Mouse (Mus musculus): ENCODE results near the gene 9430097D07Rik. TPM values are rescaled to one million over a fixed set of nuclear protein-coding genes. Genes with fewer than 3 reads are reported as not detected.

The 9430097D07Rik gene
- polyA plus RNA-seq, 1 experiment, result 1.0 TPM

- H3K27ac ChIP-seq (ENCODE audit: insufficient read depth, low read length), result no peak overlapping the region
- no peak for TF ChIP-seq POLR2A (IDR thresholded peaks at IDR 0.05; ENCODE audit: extremely low read depth, insufficient read depth, low read length)
- TF ChIP-seq CTCF (IDR thresholded peaks at IDR 0.05; ENCODE audit: extremely low read depth, insufficient read depth, low read length), result no peak
- H3K4me1 ChIP-seq (ENCODE audit: control insufficient read depth, insufficient read depth, low read length), result no peaks in the 10 kb centered on the region; the same call in 1 of the 2 replicates
- H3K4me3 ChIP-seq (ENCODE audit: insufficient read depth, low read length), result no peak overlapping the region
Measured at GRCm38 (mm10) chr2:32533163-32533562, 42.3 kb downstream of the 9430097D07Rik start.

- TF ChIP-seq CTCF (IDR thresholded peaks at IDR 0.05; ENCODE audit: extremely low read depth, insufficient read depth, low read length), result no peak
- no peak for TF ChIP-seq POLR2A (IDR thresholded peaks at IDR 0.05; ENCODE audit: extremely low read depth, insufficient read depth, low read length)
- Histone ChIP-seq H3K4me3 (ENCODE audit: insufficient read depth, low read length) (no peak overlapping the region), H3K4me1 (ENCODE audit: control insufficient read depth, insufficient read depth, low read length) (no peaks in the 10 kb centered on the region; the same call in 1 of the 2 replicates), H3K27ac (ENCODE audit: insufficient read depth, low read length) (no peak overlapping the region)
Measured at GRCm38 (mm10) chr2:32530479-32530878, 45.0 kb downstream of the 9430097D07Rik start.

- TF ChIP-seq POLR2A (IDR thresholded peaks at IDR 0.05; ENCODE audit: extremely low read depth, insufficient read depth, low read length), result no peak
- TF ChIP-seq CTCF (IDR thresholded peaks at IDR 0.05; ENCODE audit: extremely low read depth, insufficient read depth, low read length), result no peak
- no peaks in the 10 kb centered on the region for H3K4me1 ChIP-seq (ENCODE audit: control insufficient read depth, insufficient read depth, low read length)
- no peak overlapping the region for H3K27ac ChIP-seq (ENCODE audit: insufficient read depth, low read length)
- H3K4me3 ChIP-seq (ENCODE audit: insufficient read depth, low read length), result no peak overlapping the region
Measured at GRCm38 (mm10) chr2:32528326-32528725, 47.2 kb downstream of the 9430097D07Rik start.

- no peak overlapping the region for H3K4me3 ChIP-seq (ENCODE audit: insufficient read depth, low read length)
- TF ChIP-seq CTCF (IDR thresholded peaks at IDR 0.05; ENCODE audit: extremely low read depth, insufficient read depth, low read length) (no peak), POLR2A (IDR thresholded peaks at IDR 0.05; ENCODE audit: extremely low read depth, insufficient read depth, low read length) (no peak)
- no peak overlapping the region for H3K27ac ChIP-seq (ENCODE audit: insufficient read depth, low read length)
- H3K4me1 ChIP-seq (ENCODE audit: control insufficient read depth, insufficient read depth, low read length), result no peaks in the 10 kb centered on the region
Measured at GRCm38 (mm10) chr2:32527468-32527966, 48.0 kb downstream of the 9430097D07Rik start.

GRCm38 (mm10) chr2:32525816-32526215, 49.7 kb downstream of the 9430097D07Rik start:
- Histone ChIP-seq H3K27ac (ENCODE audit: insufficient read depth, low read length) (no peak overlapping the region), H3K4me3 (ENCODE audit: insufficient read depth, low read length) (no peak overlapping the region), H3K4me1 (ENCODE audit: control insufficient read depth, insufficient read depth, low read length) (no peaks in the 10 kb centered on the region)
- no peak for TF ChIP-seq CTCF (IDR thresholded peaks at IDR 0.05; ENCODE audit: extremely low read depth, insufficient read depth, low read length)

GRCm38 (mm10) chr2:32524536-32525031, 50.9 kb downstream of the 9430097D07Rik start:
- H3K27ac ChIP-seq (ENCODE audit: insufficient read depth, low read length), result no peak overlapping the region
- TF ChIP-seq CTCF (IDR thresholded peaks at IDR 0.05; ENCODE audit: extremely low read depth, insufficient read depth, low read length) (no peak), POLR2A (IDR thresholded peaks at IDR 0.05; ENCODE audit: extremely low read depth, insufficient read depth, low read length) (no peak)
- H3K4me1 ChIP-seq (ENCODE audit: control insufficient read depth, insufficient read depth, low read length), result no peaks in the 10 kb centered on the region
- no peak overlapping the region for H3K4me3 ChIP-seq (ENCODE audit: insufficient read depth, low read length)

Other genes starting within 250 kb of the 9430097D07Rik start
- gene Ciz1, start 223.4 kb downstream of the 9430097D07Rik start, polyA plus RNA-seq (2012; rRNA removed), result 171 and 184 TPM in 2 replicates
- gene Dnm1, start 222.3 kb downstream of the 9430097D07Rik start, polyA plus RNA-seq (2012; rRNA removed), result 1,325 and 1,395 TPM in 2 replicates
- 931 and 1,007 TPM in 2 replicates for gene 1110008P14Rik, start 193.7 kb downstream of the 9430097D07Rik start, polyA plus RNA-seq (2012; rRNA removed)
- gene Lcn2, start 187.4 kb downstream of the 9430097D07Rik start, polyA plus RNA-seq (2012; rRNA removed), result 0.25 and 0.58 TPM in 2 replicates
- gene Ptges2, start 179.8 kb downstream of the 9430097D07Rik start, polyA plus RNA-seq (2012; rRNA removed), result 57.9 and 63.4 TPM in 2 replicates
- gene Naif1, start 125.2 kb downstream of the 9430097D07Rik start, polyA plus RNA-seq (2012; rRNA removed), result 3.2 and 3.4 TPM in 2 replicates
- gene Slc25a25, start 124.2 kb downstream of the 9430097D07Rik start, polyA plus RNA-seq (2012; rRNA removed), result 44.7 and 49.1 TPM in 2 replicates
- 39.2 and 46.7 TPM in 2 replicates for gene Fam102a, start 40.4 kb downstream of the 9430097D07Rik start, polyA plus RNA-seq (2012; rRNA removed)
- 153 and 155 TPM in 2 replicates for gene Dpm2, start 4.8 kb downstream of the 9430097D07Rik start, polyA plus RNA-seq (2012; rRNA removed)
- gene Pip5kl1, start 887 bp downstream of the 9430097D07Rik start, polyA plus RNA-seq (2012; rRNA removed), result 31.3 and 37.6 TPM in 2 replicates
- 34.8 and 36.6 TPM in 2 replicates for gene St6galnac4, start 11.4 kb upstream of the 9430097D07Rik start, polyA plus RNA-seq (2012; rRNA removed)
- gene St6galnac6, start 24.0 kb upstream of the 9430097D07Rik start, polyA plus RNA-seq (2012; rRNA removed), result 101 and 110 TPM in 2 replicates
- 118 and 127 TPM in 2 replicates for gene Ak1, start 46.1 kb upstream of the 9430097D07Rik start, polyA plus RNA-seq (2012; rRNA removed)
- gene Eng, start 70.9 kb upstream of the 9430097D07Rik start, polyA plus RNA-seq (2012; rRNA removed), result 35.1 and 39.0 TPM in 2 replicates
- gene Fpgs, start 128.5 kb upstream of the 9430097D07Rik start, polyA plus RNA-seq (2012; rRNA removed), result 16.4 and 17.7 TPM in 2 replicates
- gene Cdk9, start 137.4 kb upstream of the 9430097D07Rik start, polyA plus RNA-seq (2012; rRNA removed), result 260 and 329 TPM in 2 replicates
- gene Sh2d3c, start 145.4 kb upstream of the 9430097D07Rik start, polyA plus RNA-seq (2012; rRNA removed), result 29.7 and 31.5 TPM in 2 replicates
- gene 6330409D20Rik, start 165.3 kb upstream of the 9430097D07Rik start, polyA plus RNA-seq (2012; rRNA removed), result 3.5 and 4.2 TPM in 2 replicates
- 54.9 and 58.9 TPM in 2 replicates for gene Tor2a, start 181.6 kb upstream of the 9430097D07Rik start, polyA plus RNA-seq (2012; rRNA removed)
- 1.8 and 2.2 TPM in 2 replicates for gene Ttc16, start 199.9 kb upstream of the 9430097D07Rik start, polyA plus RNA-seq (2012; rRNA removed)
- 5.4 and 6.6 TPM in 2 replicates for gene Ptrh1, start 200.1 kb upstream of the 9430097D07Rik start, polyA plus RNA-seq (2012; rRNA removed)
- 0.11 and 0.35 TPM in 2 replicates for gene Cfap157, start 208.7 kb upstream of the 9430097D07Rik start, polyA plus RNA-seq (2012; rRNA removed)